Mouse (Mus musculus): Measurements from ENCODE around the gene Per3. TPM values are rescaled to one million over a fixed set of nuclear protein-coding genes. Genes with fewer than 3 reads are reported as not detected.

Gene Per3
- polyA plus RNA-seq, 1 experiment from 2014 or later = 5.7 TPM

DNA sequence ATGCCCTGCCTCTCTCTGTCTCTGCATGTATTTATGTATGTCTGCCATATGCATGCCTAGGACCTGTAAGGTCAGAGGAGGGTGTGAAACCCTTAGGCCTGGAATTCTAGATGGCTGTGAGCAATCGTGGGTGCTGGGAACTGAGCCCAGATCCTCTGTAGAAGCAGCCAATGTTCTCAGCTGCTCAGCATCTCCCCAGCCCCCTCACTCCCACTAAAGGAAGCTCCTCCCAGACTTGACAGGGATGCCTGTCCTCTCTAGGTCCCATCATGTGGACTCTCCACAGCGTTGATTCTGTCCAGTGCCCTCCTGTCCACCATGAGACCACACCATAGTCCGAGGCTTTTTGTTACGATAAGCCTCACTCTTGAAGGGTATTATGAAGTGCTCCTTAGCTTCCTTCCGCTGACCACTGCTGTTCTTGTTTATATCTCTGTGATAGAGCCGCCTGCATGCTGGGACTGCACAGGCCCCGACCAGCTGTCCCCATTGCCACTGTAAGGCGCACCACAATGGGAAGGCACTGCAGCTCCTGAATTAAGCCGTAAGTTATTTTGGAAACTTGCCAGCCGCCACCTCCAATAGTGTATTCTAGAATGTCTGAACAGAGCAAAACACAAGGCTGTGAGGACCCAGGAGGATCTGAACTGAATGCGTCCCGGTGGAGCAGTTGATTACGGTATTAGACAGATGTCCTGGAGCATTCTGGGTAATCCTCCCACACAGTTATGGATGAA lies 87.9 kb downstream of the Per3 start:
- WGBS = 53% methylated on average over 13 of the region's 13 CpGs
- no peaks in the 10 kb centered on the region for H3K4me1 ChIP-seq (replicated peaks)
- no peaks in the 10 kb centered on the region for H3K27me3 ChIP-seq
- H3K9ac ChIP-seq = no peak overlapping the region
- no peak overlapping the region for H3K4me3 ChIP-seq
- ATAC-seq (replicated peaks; ENCODE audit: insufficient number of reproducible peaks, insufficient read depth, low FRiP score, low read depth) = no peak
- H3K4me2 ChIP-seq = no peak overlapping the region
- no peaks in the 10 kb centered on the region for H3K36me3 ChIP-seq
- no peaks in the 10 kb centered on the region for H3K9me3 ChIP-seq (replicated peaks)
- H3K27ac ChIP-seq = no peak overlapping the region

Other genes with a start within 250 kb of the Per3 start
- gene Errfi1, start 190.7 kb downstream of the Per3 start, polyA plus RNA-seq (2015; fragmentation: Nextera tagmentation; extraction: Ambion mirVana) = 10.7 and 15.3 TPM in 2 replicates
- 287 and 319 TPM in 2 replicates for gene Park7, start 130.2 kb downstream of the Per3 start, polyA plus RNA-seq (2015; fragmentation: Nextera tagmentation; extraction: Ambion mirVana)
- 2.0 and 2.6 TPM in 2 replicates for gene Tnfrsf9, start 130.1 kb downstream of the Per3 start, polyA plus RNA-seq (2015; fragmentation: Nextera tagmentation; extraction: Ambion mirVana)
- gene Uts2, start 47.6 kb downstream of the Per3 start, polyA plus RNA-seq (2015; fragmentation: Nextera tagmentation; extraction: Ambion mirVana) = not detected in 2 replicates
- 88.0 and 98.5 TPM in 2 replicates for gene Vamp3, start 13.3 kb upstream of the Per3 start, polyA plus RNA-seq (2015; fragmentation: Nextera tagmentation; extraction: Ambion mirVana)
- not detected in 2 replicates for gene Gm13090, start 44.9 kb upstream of the Per3 start, polyA plus RNA-seq (2015; fragmentation: Nextera tagmentation; extraction: Ambion mirVana)

Data from heart, embryonic 15.5 days (tissue).